Mouse (Mus musculus): ENCODE results near the gene Mgarp.
A peak's percentile ranks its signal among the peaks of the same experiment; 100 is the strongest.
"Not testable (repeated sequence)": the region's sequence is repeated elsewhere in the genome, so short reads cannot be mapped to it uniquely, and the experiment has no call there.

Gene Mgarp

GRCm38 (mm10) chr3:51396219-51397068 is at the start of gene Mgarp:
Mgarp (minus strand) TSS chr3:51396738.
- DNase-seq (ENCODE audit: low spot score in 2 of 2), result peak; percentile 43 to 71

- no peak for DNase-seq (ENCODE audit: low spot score in 2 of 2)
Measured at GRCm38 (mm10) chr3:51434871-51435595, 38.5 kb upstream of the Mgarp start.

- DNase-seq (ENCODE audit: low spot score in 2 of 2), result not testable (repeated sequence)
Measured at GRCm38 (mm10) chr3:51434364-51434763, 37.8 kb upstream of the Mgarp start.

GRCm38 (mm10) chr3:51425394-51425793 is 28.9 kb upstream of the Mgarp start:
- no peak for DNase-seq (ENCODE audit: low spot score in 2 of 2)

GRCm38 (mm10) chr3:51421921-51422320 is 25.4 kb upstream of the Mgarp start:
- DNase-seq (ENCODE audit: low spot score in 2 of 2), result no peak

- no peak for DNase-seq (ENCODE audit: low spot score in 2 of 2)
Measured at GRCm38 (mm10) chr3:51417966-51418365, 21.4 kb upstream of the Mgarp start.

- no peak for DNase-seq (ENCODE audit: low spot score in 2 of 2)
Measured at GRCm38 (mm10) chr3:51417485-51417884, 20.9 kb upstream of the Mgarp start.

GRCm38 (mm10) chr3:51417135-51417458 is 20.6 kb upstream of the Mgarp start:
- no peak for DNase-seq (ENCODE audit: low spot score in 2 of 2)

GRCm38 (mm10) chr3:51416364-51417134 is 20.0 kb upstream of the Mgarp start:
- peak; percentile 15 to 52 for DNase-seq (ENCODE audit: low spot score in 2 of 2)

GRCm38 (mm10) chr3:51416073-51416363 is 19.5 kb upstream of the Mgarp start:
- no peak for DNase-seq (ENCODE audit: low spot score in 2 of 2)

- DNase-seq (ENCODE audit: low spot score in 2 of 2), result peak; percentile 90 to 95
Measured at GRCm38 (mm10) chr3:51415098-51416072, 18.8 kb upstream of the Mgarp start, which contains the start of gene Naa15. Naa15 (plus strand) TSS chr3:51415148.

- no peak for DNase-seq (ENCODE audit: low spot score in 2 of 2)
Measured at GRCm38 (mm10) chr3:51413276-51413675, 16.7 kb upstream of the Mgarp start.

- DNase-seq (ENCODE audit: low spot score in 2 of 2), result peak; percentile 21 to 25
Measured at GRCm38 (mm10) chr3:51412457-51412856, 15.9 kb upstream of the Mgarp start.

GRCm38 (mm10) chr3:51408561-51409183 is 12.1 kb upstream of the Mgarp start, which contains the start of gene Ndufc1:
Ndufc1 (minus strand) TSS chr3:51408988.
- peak; percentile 93 to 96 for DNase-seq (ENCODE audit: low spot score in 2 of 2)

- no peak for DNase-seq (ENCODE audit: low spot score in 2 of 2)
Measured at GRCm38 (mm10) chr3:51407870-51408560, 11.5 kb upstream of the Mgarp start.

- DNase-seq (ENCODE audit: low spot score in 2 of 2), result no peak
Measured at GRCm38 (mm10) chr3:51402628-51403027, 6.1 kb upstream of the Mgarp start.

GRCm38 (mm10) chr3:51402054-51402453 is 5.5 kb upstream of the Mgarp start:
- not testable (repeated sequence) for DNase-seq (ENCODE audit: low spot score in 2 of 2)

- DNase-seq (ENCODE audit: low spot score in 2 of 2), result no peak
Measured at GRCm38 (mm10) chr3:51400682-51401081, 4.1 kb upstream of the Mgarp start.

GRCm38 (mm10) chr3:51399531-51399930 is 3.0 kb upstream of the Mgarp start:
- DNase-seq (ENCODE audit: low spot score in 2 of 2), result no peak

- no peak for DNase-seq (ENCODE audit: low spot score in 2 of 2)
Measured at GRCm38 (mm10) chr3:51398667-51399066, 2.1 kb upstream of the Mgarp start.

Data from urinary bladder, adult 18-20 months (tissue).